ENCODE assay signal across 30 mouse cellular contexts in genomic region chr16:11315786-11316320, GRCm38 (mm10). TPM values are rescaled to one million over a fixed set of nuclear protein-coding genes. Genes with fewer than 3 reads are reported as not detected.
DNase-seq lines count a peak whose midpoint lies in the region; ATAC-seq and TF ChIP-seq lines count a peak whose summit lies in the region.
"Had no signal": no experiment of that assay in that cellular context is flagged by ENCODE, and none has a peak within 500 bp of the region (broad histone marks: within the 10 kb centered on the region; RNA-seq: fewer than 3 reads in every experiment).

No protein-coding gene starts in this region.

- H3K4me2 ChIP-seq in kidney, postnatal 0 days (ENCODE audit: low read length): no peak overlapping the region
- no peak overlapping the region for H3K4me2 ChIP-seq in lung, postnatal 0 days (replicated peaks; ENCODE audit: low read depth, low read length)
- H3K4me2 ChIP-seq: embryonic facial prominence, embryonic 13.5 days; heart, embryonic 11.5 days; hindbrain, embryonic 15.5 days; liver, embryonic 15.5 days; midbrain, embryonic 11.5 days had no signal

- no peaks in the 10 kb centered on the region for H3K9me3 ChIP-seq in MEL (replicated peaks; ENCODE audit: insufficient read depth, low read length)
- H3K9me3 ChIP-seq in kidney, postnatal 0 days (replicated peaks; ENCODE audit: low read length): no peaks in the 10 kb centered on the region
- no peaks in the 10 kb centered on the region for H3K9me3 ChIP-seq in lung, postnatal 0 days (ENCODE audit: low read length)
- H3K9me3 ChIP-seq: embryonic facial prominence, embryonic 13.5 days; hindbrain, embryonic 15.5 days; limb, embryonic 10.5 days; liver, embryonic 15.5 days had no signal

- peak overlapping the region; percentile 51; the same call in 1 of the 2 replicates for H3K27ac ChIP-seq in kidney, adult 2 months (ENCODE audit: insufficient read depth, low read depth, low read length)
- H3K27ac ChIP-seq in MEL (ENCODE audit: control insufficient read depth, low read depth, low read length): no peak overlapping the region
- H3K27ac ChIP-seq in kidney, postnatal 0 days: no peak overlapping the region
- no peak overlapping the region for H3K27ac ChIP-seq in lung, postnatal 0 days (ENCODE audit: low read length)
- H3K27ac ChIP-seq: embryonic facial prominence, embryonic 13.5 days; hindbrain, embryonic 15.5 days; layer of hippocampus, adult 2 months; liver, embryonic 15.5 days had no signal

- no peak for TF ChIP-seq RAD21 in MEL (IDR thresholded peaks at IDR 0.05; ENCODE audit: low read depth, low read length)

- 34% methylated on average over 5 of the region's 5 CpGs for WGBS in kidney, adult 2 months
- 59% methylated on average over 5 of the region's 5 CpGs for WGBS in kidney, postnatal 0 days
- 48% methylated on average over 5 of the region's 5 CpGs for WGBS in lung, postnatal 0 days

- peaks cover 14% of the 10 kb centered on the region for H3K4me1 ChIP-seq in kidney, adult 2 months (ENCODE audit: control insufficient read depth, insufficient read depth, low read length)
- H3K4me1 ChIP-seq in MEL (ENCODE audit: control insufficient read depth in 1 of 2, insufficient read depth in 2 of 2, low read length in 2 of 2): peaks cover 2 to 8% of the 10 kb centered on the region in 2 experiments
- no peaks in the 10 kb centered on the region for H3K4me1 ChIP-seq in kidney, postnatal 0 days (replicated peaks; ENCODE audit: insufficient read depth, low read length)
- H3K4me1 ChIP-seq in lung, postnatal 0 days (ENCODE audit: insufficient read depth, low read depth, low read length): no peaks in the 10 kb centered on the region
- H3K4me1 ChIP-seq: hindbrain, embryonic 15.5 days; liver, embryonic 15.5 days had no signal

- DNase-seq in kidney, adult 2 months: peak; percentile 76
- no peak for DNase-seq in kidney, postnatal 4 days
- DNase-seq in MEL (ENCODE audit: low read depth, low spot score): peak; percentile 65
- peak; percentile 18 for DNase-seq in kidney, postnatal 0 days (ENCODE audit: low spot score)
- peak; percentile 75 for DNase-seq in lung, postnatal 0 days (ENCODE audit: low spot score)
- DNase-seq in thymus, postnatal 14 days: no peak
- DNase-seq in embryo, embryonic 10.5 days (ENCODE audit: low spot score): no peak
- DNase-seq in gastrocnemius, postnatal 14 days: no peak
- DNase-seq: cerebellum, adult 11-12 months; cerebellum, postnatal 10 days; heart, adult 11 months; liver; right cerebral cortex, postnatal 25 days had no signal

- peak; percentile 26 to 44; a peak in 3 of 4 replicates for TF ChIP-seq EP300 in MEL (IDR thresholded peaks at IDR 0.05; ENCODE audit: low read depth in 1 of 2, low read length in 2 of 2)
- TF ChIP-seq EP300 in lung, postnatal 0 days (IDR thresholded peaks at IDR 0.05): peak; percentile 59

- TF ChIP-seq POLR2A in kidney, adult 2 months (IDR thresholded peaks at IDR 0.05; ENCODE audit: low read depth, low read length): no peak
- no peak for TF ChIP-seq POLR2A in MEL (IDR thresholded peaks at IDR 0.05; ENCODE audit: control insufficient read depth in 1 of 2, insufficient read depth in 1 of 2, low read depth in 1 of 2, low read length in 2 of 2, poor library complexity in 1 of 2)

- no peak overlapping the region for H3K4me3 ChIP-seq in kidney, adult 2 months (ENCODE audit: insufficient read depth, low read depth, low read length)
- H3K4me3 ChIP-seq in MEL (ENCODE audit: control insufficient read depth in 1 of 2, insufficient read depth in 1 of 2, low read depth in 2 of 2, low read length in 2 of 2): no peak overlapping the region
- H3K4me3 ChIP-seq in kidney, postnatal 0 days (replicated peaks; ENCODE audit: low read depth, low read length): no peak overlapping the region
- H3K4me3 ChIP-seq in lung, postnatal 0 days (ENCODE audit: low read depth, low read length): no peak overlapping the region
- H3K4me3 ChIP-seq: embryonic facial prominence, embryonic 13.5 days; erythroblast, embryonic 14.5 days; hindbrain, embryonic 15.5 days; layer of hippocampus, adult 2 months; limb, embryonic 10.5 days; liver, embryonic 15.5 days had no signal

- H3K27me3 ChIP-seq in kidney, adult 2 months (replicated peaks; ENCODE audit: control insufficient read depth, insufficient read depth, low read length): no peaks in the 10 kb centered on the region
- peaks cover 0 to 1% of the 10 kb centered on the region in 2 experiments; a peak in 2 of 4 replicates for H3K27me3 ChIP-seq in MEL (ENCODE audit: control insufficient read depth in 1 of 2, insufficient read depth in 2 of 2, low read length in 2 of 2)
- H3K27me3 ChIP-seq in kidney, postnatal 0 days (ENCODE audit: insufficient read depth, low read length): no peaks in the 10 kb centered on the region
- no peaks in the 10 kb centered on the region for H3K27me3 ChIP-seq in lung, postnatal 0 days (replicated peaks; ENCODE audit: insufficient read depth, low read length)
- H3K27me3 ChIP-seq: embryonic facial prominence, embryonic 13.5 days; hindbrain, embryonic 15.5 days; liver, embryonic 15.5 days had no signal

- no peak for ATAC-seq in kidney, postnatal 0 days (replicated peaks; ENCODE audit: low FRiP score, low read depth)
- ATAC-seq in lung, postnatal 0 days: peak; percentile 86
- ATAC-seq: forebrain, embryonic 14.5 days had no signal

- no peak for TF ChIP-seq CTCF in kidney, adult 2 months (conservative IDR thresholded peaks at IDR 0.05; ENCODE audit: insufficient read depth, insufficient read length, low read depth, low read length)
- no peak for TF ChIP-seq CTCF in MEL (IDR thresholded peaks at IDR 0.05 in 2 of 3, conservative IDR thresholded peaks at IDR 0.05 in 1 of 3; ENCODE audit: control insufficient read depth in 1 of 3, insufficient read depth in 1 of 3, low read depth in 2 of 3, low read length in 3 of 3, poor library complexity in 1 of 3, severe bottlenecking in 1 of 3)
- no peak for TF ChIP-seq CTCF in kidney, postnatal 0 days (IDR thresholded peaks at IDR 0.05; ENCODE audit: low read depth)
- TF ChIP-seq CTCF in lung, postnatal 0 days (IDR thresholded peaks at IDR 0.05): no peak

- no peak overlapping the region for H3K9ac ChIP-seq in MEL (ENCODE audit: control insufficient read depth, low read depth, low read length, poor library complexity, severe bottlenecking)
- no peak overlapping the region for H3K9ac ChIP-seq in kidney, postnatal 0 days (ENCODE audit: low read depth, low read length)
- no peak overlapping the region for H3K9ac ChIP-seq in lung, postnatal 0 days (replicated peaks; ENCODE audit: low read depth)
- H3K9ac ChIP-seq: embryonic facial prominence, embryonic 13.5 days; hindbrain, embryonic 15.5 days; liver, embryonic 15.5 days had no signal

- intact Hi-C loops in gastrocnemius, postnatal 14 days (cut with DNase I; ENCODE audit: low total_unique reads): no loop called here

- H3K79me2 ChIP-seq in MEL (ENCODE audit: control insufficient read depth, insufficient read depth, low read length, poor library complexity): no peaks in the 10 kb centered on the region

- no peaks in the 10 kb centered on the region for H3K36me3 ChIP-seq in kidney, adult 2 months (ENCODE audit: control insufficient read depth, insufficient read depth, low read length)
- peaks cover 0 to 6% of the 10 kb centered on the region in 2 experiments; a peak in 2 of 4 replicates for H3K36me3 ChIP-seq in MEL (ENCODE audit: control insufficient read depth in 1 of 2, insufficient read depth in 2 of 2, low read length in 2 of 2)
- no peaks in the 10 kb centered on the region for H3K36me3 ChIP-seq in kidney, postnatal 0 days (ENCODE audit: insufficient read depth, low read length)
- H3K36me3 ChIP-seq in lung, postnatal 0 days (ENCODE audit: insufficient read depth, low read length): no peaks in the 10 kb centered on the region
- H3K36me3 ChIP-seq: embryonic facial prominence, embryonic 13.5 days; hindbrain, embryonic 15.5 days; limb, embryonic 10.5 days; liver, embryonic 15.5 days had no signal

TF ChIP-seq in MEL, 35 proteins besides CTCF, POLR2A, EP300 and RAD21:
- TF ChIP-seq ZMIZ1 (IDR thresholded peaks at IDR 0.05; ENCODE audit: low read depth, low read length) (no peak), BHLHE40 (IDR thresholded peaks at IDR 0.05; ENCODE audit: borderline replicate concordance, low read depth, low read length) (no peak), RCOR1 (IDR thresholded peaks at IDR 0.05; ENCODE audit: low read depth, low read length) (peak; percentile 61; the same call in 1 of the 2 replicates), GATA1 (IDR thresholded peaks at IDR 0.05; ENCODE audit: low read depth, low read length) (peak; percentile 54)

RNA-seq across cellular contexts. Expression of gene Tnfrsf17, which starts 2.2 kb away (rescaled TPM):
- 0.16 and 0.27 TPM in 2 replicates for polyA plus RNA-seq in kidney, adult 2 months (2012; rRNA removed)
- not detected in 2 replicates for total RNA-seq in MEL (2012; rRNA removed)
- not detected for polyA plus RNA-seq in MEL (2012; ENCODE audit: insufficient read depth in 1 of 2, insufficient read length in 2 of 2, low read depth in 1 of 2, low replicate concordance in 2 of 2, missing spikeins in 1 of 2)
- polyA plus RNA-seq in kidney, postnatal 0 days (2015; fragmentation: Nextera tagmentation; extraction: Ambion mirVana): not detected in 2 replicates
- not detected in 2 replicates for polyA plus RNA-seq in lung, postnatal 0 days (2015; fragmentation: Nextera tagmentation; extraction: Ambion mirVana)
- not detected for total RNA-seq in gastrocnemius, postnatal 14 days (2021)
- total RNA-seq: adrenal gland, adult 18-20 months; adrenal gland, postnatal 4 days; gastrocnemius, adult 8-10 months; hematopoietic stem cell, adult 5-6 weeks; layer of hippocampus, adult 2 months; layer of hippocampus, postnatal 25 days; megakaryocyte progenitor cell, adult 5-6 weeks had no signal
- polyA plus RNA-seq: erythroblast, embryonic 14.5 days; forebrain, embryonic 14.5 days; heart, embryonic 11.5 days; heart, postnatal 0 days; intestine, embryonic 14.5 days; limb, embryonic 10.5 days; liver, embryonic 15.5 days; midbrain, embryonic 11.5 days had no signal

RNA-seq across cellular contexts. Expression of gene Snx29, which starts 6.9 kb away (rescaled TPM):
- 64.8 and 75.4 TPM in 2 replicates for polyA plus RNA-seq in kidney, adult 2 months (2012; rRNA removed)
- total RNA-seq in MEL (2012; rRNA removed): 0.42 and 0.73 TPM in 2 replicates
- under 1 TPM in 1 of 2 experiments, not detected in 1; 0.72 TPM for polyA plus RNA-seq in MEL (2012; ENCODE audit: insufficient read depth in 1 of 2, insufficient read length in 2 of 2, low read depth in 1 of 2, low replicate concordance in 2 of 2, missing spikeins in 1 of 2)
- 6.9 and 10.8 TPM in 2 replicates for polyA plus RNA-seq in kidney, postnatal 0 days (2015; fragmentation: Nextera tagmentation; extraction: Ambion mirVana)
- polyA plus RNA-seq in lung, postnatal 0 days (2015; fragmentation: Nextera tagmentation; extraction: Ambion mirVana): 10.0 and 10.5 TPM in 2 replicates
- 1 to 10 TPM; 8.4 to 9.5 TPM for total RNA-seq in gastrocnemius, postnatal 14 days (2021)

Comparison
In these comparisons a context has a peak if more than half of its experiments do, and no peak if none do; other contexts are left out.
1. DNase-seq: peak in kidney, adult 2 months (single experiment), MEL (single experiment), kidney, postnatal 0 days (single experiment) and lung, postnatal 0 days (single experiment); none in kidney, postnatal 4 days (0 of 2), thymus, postnatal 14 days (single experiment), embryo, embryonic 10.5 days (single experiment) and gastrocnemius, postnatal 14 days (single experiment).